Mouse (Mus musculus) neural tube, embryonic 14.5 days (tissue): ENCODE measurements around the gene Rsrc1. TPM values are rescaled to one million over a fixed set of nuclear protein-coding genes. Genes with fewer than 3 reads are reported as not detected.

ENCODE experiments used
- polyA plus RNA-seq: library from polyadenylated mRNA; unstranded; fragments of >200 nt; fragmentation: Nextera tagmentation; extraction: Ambion mirVana; gene quantifications from 2 replicates; pipeline ENCODE4 v1.2.1, GENCODE M21; 2014

The Rsrc1 gene
- polyA plus RNA-seq, 1 experiment from 2014 or later: 36.1 TPM

Other genes starting within 250 kb of the Rsrc1 start
- gene Shox2, start 381 bp downstream of the Rsrc1 start, polyA plus RNA-seq: 10.4 and 10.6 TPM in 2 replicates